Mouse (Mus musculus): ENCODE results near the gene Clic4.

- no peak for TF ChIP-seq CTCF (IDR thresholded peaks at IDR 0.05)
- TF ChIP-seq EP300 (IDR thresholded peaks at IDR 0.05) = no peak
Measured at GRCm38 (mm10) chr4:135223808-135224207, 48.8 kb downstream of the Clic4 start.
